Mouse (Mus musculus) heart, embryonic 11.5 days (tissue): ENCODE measurements around the gene Slc35f1. TPM values are rescaled to one million over a fixed set of nuclear protein-coding genes. Genes with fewer than 3 reads are reported as not detected.

Experiments used
- ATAC-seq: fragments of 200-750 bp; cut with Nextera tagmentation; replicated peaks from 2 replicates; pipeline ENCODE4 v1.8.0; 2017; ENCODE audit warnings: moderate library complexity; ENCODE audit not compliant: insufficient number of reproducible peaks, low FRiP score, low TSS enrichment
- H3K27ac ChIP-seq: fragments of 300-500 bp; sonication (generic); 2 replicates; pipeline ENCODE4 v1.5.1; 2014; ENCODE audit warnings: mild to moderate bottlenecking, low read depth, low read length
- H3K27me3 ChIP-seq: fragments of 300-500 bp; sonication (generic); 2 replicates; pipeline ENCODE4 v1.6.1; 2014; ENCODE audit warnings: mild to moderate bottlenecking, low read length, mixed read lengths; ENCODE audit not compliant: control insufficient read depth, insufficient read depth
- H3K36me3 ChIP-seq: fragments of 300-500 bp; sonication (generic); 2 replicates; pipeline ENCODE4 v1.6.1; 2014; ENCODE audit warnings: mild to moderate bottlenecking, low read length, moderate library complexity, mixed read lengths; ENCODE audit not compliant: control insufficient read depth, insufficient read depth
- H3K4me1 ChIP-seq: fragments of 300-500 bp; sonication (generic); 2 replicates; pipeline ENCODE4 v1.6.1; 2014; ENCODE audit warnings: low read length; ENCODE audit not compliant: control insufficient read depth, insufficient read depth
- H3K4me2 ChIP-seq: fragments of 300-500 bp; sonication (generic); 2 replicates; pipeline ENCODE4 v1.6.1; 2014; ENCODE audit warnings: mild to moderate bottlenecking, moderate library complexity
- H3K4me3 ChIP-seq: fragments of 300-500 bp; sonication (generic); 2 replicates; pipeline ENCODE4 v1.5.1; 2014; ENCODE audit warnings: low read depth, low read length
- H3K9ac ChIP-seq: fragments of 300-500 bp; sonication (generic); 2 replicates; pipeline ENCODE4 v1.6.1; 2014; ENCODE audit warnings: mild to moderate bottlenecking, low read depth, low read length, moderate library complexity
- H3K9me3 ChIP-seq: fragments of 300-500 bp; sonication (generic); replicated peaks from 2 replicates; pipeline ENCODE4 v1.6.1; 2016; ENCODE audit warnings: low read length; ENCODE audit not compliant: control insufficient read depth
- whole genome bisulfite sequencing: fragments of 180-500 bp; shearing (Covaris S2); extraction: QIAGEN DNeasy Blood & Tissue Kit; methylation state at CpG from one replicate; pipeline ENCODE4 v1.1.7; 2014; ENCODE audit not compliant: insufficient replicate concordance; 5-methylcytosine and 5-hydroxymethylcytosine counted together
- polyA plus RNA-seq: library from polyadenylated mRNA; unstranded; fragments of >200 nt; fragmentation: Nextera tagmentation; extraction: Ambion mirVana; gene quantifications from 2 replicates; pipeline ENCODE4 v1.2.1, GENCODE M21; 2014

Gene Slc35f1
- polyA plus RNA-seq, 1 experiment from 2014 or later, result 1.2 TPM

DNA sequence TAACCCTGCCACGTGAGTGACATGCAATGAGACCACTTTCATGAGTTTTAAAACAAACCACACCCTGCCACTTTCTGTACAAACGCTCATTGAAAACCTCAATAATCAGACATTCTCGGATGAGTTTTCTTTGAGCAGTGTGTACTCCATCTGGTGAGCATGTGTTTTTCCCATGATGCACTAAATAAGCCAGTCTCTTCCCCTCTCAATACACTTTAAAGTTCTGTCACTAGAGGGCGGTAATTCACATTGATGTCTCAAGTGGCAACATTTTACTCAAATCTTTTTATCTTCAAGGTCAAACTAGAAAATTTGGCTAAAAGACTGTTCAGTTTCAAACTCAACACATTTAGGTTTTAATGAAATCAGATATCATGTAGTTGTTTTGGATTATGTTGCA, 68.3 kb downstream of the Slc35f1 start:
- no peaks in the 10 kb centered on the region for H3K36me3 ChIP-seq
- H3K9me3 ChIP-seq, result no peaks in the 10 kb centered on the region
- WGBS, result 36% methylated on average over 4 of the region's 4 CpGs
- H3K4me1 ChIP-seq, result no peaks in the 10 kb centered on the region
- H3K4me2 ChIP-seq, result no peak overlapping the region
- H3K9ac ChIP-seq, result no peak overlapping the region
- no peak for ATAC-seq
- H3K4me3 ChIP-seq, result no peak overlapping the region
- no peaks in the 10 kb centered on the region for H3K27me3 ChIP-seq
- H3K27ac ChIP-seq, result no peak overlapping the region

DNA sequence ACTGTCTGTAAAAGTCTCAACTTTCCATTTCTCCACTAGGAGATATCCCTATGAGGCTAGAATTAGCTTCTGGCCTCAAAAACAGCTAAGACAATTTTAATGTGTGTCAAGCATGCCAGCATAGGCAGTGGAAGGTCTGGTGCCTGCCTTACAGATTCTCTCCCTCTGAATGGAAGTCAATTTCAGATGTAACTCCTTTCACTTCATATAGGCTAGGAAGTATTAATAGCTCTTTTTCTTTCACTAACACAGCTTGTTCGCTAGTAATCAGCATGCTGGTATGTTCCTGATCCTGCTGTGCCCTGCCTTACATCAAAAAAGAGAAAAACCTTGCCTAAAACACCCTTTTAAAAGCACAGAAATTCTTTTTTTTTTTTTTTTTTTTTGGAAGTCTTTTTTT, 70.2 kb downstream of the Slc35f1 start:
- H3K27me3 ChIP-seq, result no peaks in the 10 kb centered on the region
- H3K27ac ChIP-seq, result no peak overlapping the region
- no peak overlapping the region for H3K4me3 ChIP-seq
- WGBS, result 71% methylated on average over 1 of the region's 1 CpGs
- H3K9ac ChIP-seq, result no peak overlapping the region
- no peaks in the 10 kb centered on the region for H3K9me3 ChIP-seq
- H3K4me2 ChIP-seq, result no peak overlapping the region
- no peaks in the 10 kb centered on the region for H3K4me1 ChIP-seq
- H3K36me3 ChIP-seq, result no peaks in the 10 kb centered on the region
- no peak for ATAC-seq

DNA sequence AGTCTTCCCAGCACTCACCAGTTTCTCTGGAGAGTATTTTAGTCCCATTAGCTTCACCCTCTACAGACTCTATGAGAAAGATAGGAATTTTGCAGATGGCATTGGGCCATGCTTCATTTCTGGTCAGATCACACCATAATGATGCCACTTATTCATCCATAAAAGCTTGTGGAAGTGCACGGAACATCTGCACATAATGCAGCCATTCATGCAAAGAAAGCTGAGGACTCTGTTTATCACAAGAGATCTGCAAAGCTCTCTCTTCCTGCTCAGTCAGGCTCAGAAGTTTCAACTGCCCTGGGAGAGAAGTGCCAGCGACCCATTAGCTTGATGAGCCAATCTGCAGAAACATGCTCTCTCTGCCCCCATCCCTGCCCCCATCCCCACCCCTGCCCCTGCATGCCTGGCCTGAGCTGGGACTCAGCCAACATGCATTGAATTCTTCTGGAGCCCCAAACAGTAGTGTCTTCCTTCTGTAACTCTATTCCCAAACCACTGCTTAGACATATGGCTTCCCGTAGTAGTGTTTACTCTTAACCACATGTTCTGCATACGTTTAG, 89.7 kb downstream of the Slc35f1 start:
- Histone ChIP-seq H3K9me3 (no peaks in the 10 kb centered on the region), H3K4me3 (no peak overlapping the region), H3K4me1 (no peaks in the 10 kb centered on the region), H3K27ac (no peak overlapping the region), H3K4me2 (no peak overlapping the region), H3K36me3 (no peaks in the 10 kb centered on the region), H3K9ac (no peak overlapping the region), H3K27me3 (no peaks in the 10 kb centered on the region)
- 59% methylated on average over 4 of the region's 4 CpGs for WGBS
- ATAC-seq, result no peak

DNA sequence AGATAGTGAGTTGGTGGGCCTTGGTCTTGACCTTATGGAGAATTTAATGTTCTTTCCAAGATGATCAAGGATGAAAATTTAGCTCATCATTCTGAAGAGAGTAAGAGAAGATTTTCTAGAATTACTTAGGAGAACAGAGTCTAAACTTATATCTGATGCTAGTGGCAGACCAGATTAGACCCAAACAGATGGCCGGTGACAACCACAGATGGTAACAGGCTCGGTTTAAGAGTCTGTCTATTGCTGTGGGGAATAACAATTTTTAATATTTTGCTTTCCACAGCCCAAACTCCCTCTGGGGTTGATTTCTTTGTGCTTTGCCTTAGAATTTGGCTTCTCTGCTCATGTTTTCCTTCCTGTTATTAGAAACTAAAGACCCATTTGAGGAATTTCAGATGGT, 96.7 kb downstream of the Slc35f1 start:
- WGBS, result 77% methylated on average over 2 of the region's 2 CpGs
- H3K9me3 ChIP-seq, result no peaks in the 10 kb centered on the region
- no peaks in the 10 kb centered on the region for H3K27me3 ChIP-seq
- no peaks in the 10 kb centered on the region for H3K4me1 ChIP-seq
- H3K4me3 ChIP-seq, result no peak overlapping the region
- no peak overlapping the region for H3K27ac ChIP-seq
- H3K4me2 ChIP-seq, result no peak overlapping the region
- H3K9ac ChIP-seq, result no peak overlapping the region
- H3K36me3 ChIP-seq, result no peaks in the 10 kb centered on the region
- no peak for ATAC-seq

DNA sequence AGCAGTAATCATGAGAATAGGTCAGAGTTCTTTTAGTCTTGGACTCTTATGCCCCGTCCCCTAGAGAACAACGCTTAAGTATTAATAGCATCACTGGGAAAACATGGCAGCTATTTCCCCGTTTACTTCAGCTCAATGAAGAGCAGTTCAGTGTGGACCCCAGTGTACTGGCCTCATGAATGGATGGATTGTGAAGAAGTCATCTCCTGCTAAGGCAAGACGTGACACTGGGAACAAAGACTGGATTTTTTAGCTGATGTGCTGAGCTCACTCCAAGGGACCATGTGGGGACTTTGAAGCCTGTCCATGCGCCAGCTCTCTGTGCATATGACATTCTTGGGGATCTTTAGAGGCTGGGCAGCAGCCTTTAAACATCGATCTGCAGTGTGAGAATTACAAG, 101.2 kb downstream of the Slc35f1 start:
- H3K4me1 ChIP-seq, result no peaks in the 10 kb centered on the region
- H3K36me3 ChIP-seq, result no peaks in the 10 kb centered on the region
- no peaks in the 10 kb centered on the region for H3K9me3 ChIP-seq
- H3K27ac ChIP-seq, result no peak overlapping the region
- no peak overlapping the region for H3K4me2 ChIP-seq
- no peak overlapping the region for H3K9ac ChIP-seq
- H3K4me3 ChIP-seq, result no peak overlapping the region
- 76% methylated on average over 6 of the region's 6 CpGs for WGBS
- H3K27me3 ChIP-seq, result no peaks in the 10 kb centered on the region
- ATAC-seq, result no peak

DNA sequence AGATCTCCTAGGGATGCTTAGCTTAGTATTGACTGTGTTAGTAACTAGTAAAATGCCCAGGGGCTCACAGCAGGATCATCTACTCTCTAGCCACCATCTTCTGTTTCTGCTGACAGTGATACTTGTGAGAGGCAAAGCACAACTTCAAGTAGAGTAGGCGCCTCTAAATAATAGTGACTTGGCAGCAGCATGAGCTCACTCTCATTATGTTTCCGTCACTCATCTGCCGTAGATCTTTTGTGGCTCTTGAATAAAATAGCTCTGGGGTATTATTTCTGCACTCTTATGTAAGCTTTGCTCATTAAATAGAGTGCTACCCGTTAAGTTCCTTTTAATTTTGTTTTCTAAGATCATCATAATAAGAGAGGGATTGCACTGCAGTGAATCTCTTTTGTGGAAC, 107.1 kb downstream of the Slc35f1 start:
- no peaks in the 10 kb centered on the region for H3K9me3 ChIP-seq
- no peak overlapping the region for H3K4me2 ChIP-seq
- H3K4me1 ChIP-seq, result no peaks in the 10 kb centered on the region
- WGBS, result 74% methylated on average over 4 of the region's 4 CpGs
- ATAC-seq, result no peak
- no peak overlapping the region for H3K9ac ChIP-seq
- no peaks in the 10 kb centered on the region for H3K27me3 ChIP-seq
- H3K4me3 ChIP-seq, result no peak overlapping the region
- no peaks in the 10 kb centered on the region for H3K36me3 ChIP-seq
- no peak overlapping the region for H3K27ac ChIP-seq

DNA sequence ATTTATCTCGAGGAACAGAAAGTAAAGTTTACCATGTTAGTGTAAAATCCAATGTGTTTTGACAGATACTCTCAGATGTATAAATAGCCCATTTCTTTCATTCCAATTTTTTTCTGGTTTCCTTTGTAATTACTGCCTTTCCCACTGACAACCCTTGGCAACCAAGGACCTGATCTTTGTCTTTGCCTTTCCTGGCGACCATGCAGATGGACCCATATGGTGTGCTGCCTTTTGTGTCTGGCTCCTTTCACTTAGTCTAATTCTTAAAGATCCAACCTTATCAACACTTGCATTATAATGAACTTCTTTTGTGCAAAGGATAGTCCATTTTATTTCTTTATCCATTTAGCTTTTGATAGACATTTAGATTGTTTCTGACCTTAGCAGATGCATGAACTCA, 117.5 kb downstream of the Slc35f1 start:
- WGBS, result 70% methylated on average over 2 of the region's 2 CpGs
- Histone ChIP-seq H3K4me2 (no peak overlapping the region), H3K9me3 (no peaks in the 10 kb centered on the region), H3K27ac (no peak overlapping the region), H3K36me3 (no peaks in the 10 kb centered on the region), H3K27me3 (no peaks in the 10 kb centered on the region), H3K9ac (no peak overlapping the region), H3K4me3 (no peak overlapping the region), H3K4me1 (no peaks in the 10 kb centered on the region)
- ATAC-seq, result no peak

DNA sequence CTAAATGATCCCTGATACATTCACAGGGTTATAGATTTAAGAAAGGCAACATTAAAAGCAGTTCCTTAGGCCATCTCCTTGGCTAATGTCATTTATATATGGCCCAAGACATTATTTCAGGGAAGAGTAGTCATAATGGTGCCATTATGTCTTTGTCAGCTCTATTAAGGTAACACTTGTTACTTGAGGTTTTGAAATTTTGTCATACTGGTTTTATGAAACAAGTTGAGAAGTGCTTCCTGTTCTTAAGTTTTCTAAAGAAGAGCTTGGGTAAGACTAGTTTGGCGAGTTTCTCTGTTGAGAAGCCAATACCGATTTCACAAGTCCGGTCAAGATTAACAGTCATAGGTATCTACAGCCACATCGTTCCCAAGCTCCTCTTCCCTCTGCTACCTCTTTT, 122.5 kb downstream of the Slc35f1 start:
- Histone ChIP-seq H3K9me3 (no peaks in the 10 kb centered on the region), H3K4me2 (no peak overlapping the region), H3K9ac (no peak overlapping the region), H3K27ac (no peak overlapping the region), H3K27me3 (no peaks in the 10 kb centered on the region), H3K4me3 (no peak overlapping the region), H3K4me1 (no peaks in the 10 kb centered on the region), H3K36me3 (no peaks in the 10 kb centered on the region)
- whole genome bisulfite sequencing, result 82% methylated on average over 4 of the region's 4 CpGs
- no peak for ATAC-seq

DNA sequence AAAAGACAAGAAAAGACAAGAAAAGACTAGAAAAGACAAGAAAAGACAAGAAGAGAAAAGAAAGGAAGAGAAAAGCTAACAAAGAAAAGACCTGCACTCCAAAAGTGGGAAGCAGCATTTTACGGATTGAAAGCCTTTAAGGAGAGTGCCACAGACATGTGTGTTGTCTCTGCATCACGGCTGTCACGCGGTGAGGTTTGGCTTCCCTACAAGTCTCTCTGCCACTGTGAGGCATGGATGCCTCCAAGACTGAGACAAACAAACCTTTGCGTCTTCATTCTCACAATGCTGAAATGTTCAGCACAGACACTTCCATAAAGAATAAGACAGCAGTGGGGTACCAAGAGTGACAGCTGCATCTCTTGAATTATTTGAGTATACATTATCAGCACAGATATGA, 124.0 kb downstream of the Slc35f1 start:
- Histone ChIP-seq H3K9ac (no peak overlapping the region), H3K4me1 (no peaks in the 10 kb centered on the region), H3K9me3 (no peaks in the 10 kb centered on the region), H3K27ac (no peak overlapping the region), H3K27me3 (no peaks in the 10 kb centered on the region), H3K4me3 (no peak overlapping the region), H3K4me2 (no peak overlapping the region), H3K36me3 (no peaks in the 10 kb centered on the region)
- WGBS, result 79% methylated on average over 5 of the region's 5 CpGs
- no peak for ATAC-seq
